Mouse (Mus musculus): ENCODE results near the gene Hexa.

DNA sequence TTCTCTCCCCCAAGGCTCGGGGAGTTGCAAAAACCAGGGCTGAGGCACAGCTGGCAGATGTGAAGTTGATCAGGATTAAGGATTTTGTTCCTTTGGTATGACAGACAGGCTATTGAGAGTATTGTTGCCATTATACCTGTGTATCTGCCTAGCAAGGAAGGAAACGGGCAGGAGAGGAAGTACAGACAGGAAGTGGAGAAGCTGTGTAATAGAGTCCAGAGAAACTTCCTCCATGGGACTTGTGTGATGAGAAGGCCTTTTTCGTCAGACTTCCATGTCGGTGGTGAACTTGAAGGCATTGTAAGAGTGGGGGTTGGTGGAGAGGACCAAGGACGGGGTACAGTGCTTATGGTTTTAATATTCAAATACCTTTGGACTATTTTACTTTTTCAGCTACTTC, 11.7 kb downstream of the Hexa start:
- TF ChIP-seq CTCF (IDR thresholded peaks at IDR 0.05; ENCODE audit: low read depth) (no peak), EP300 (IDR thresholded peaks at IDR 0.05; ENCODE audit: low read depth) (no peak)
